Mouse (Mus musculus) cerebellum, postnatal 4 days (tissue): ENCODE measurements at regions not wholly inside any gene's neighbourhood (a gene's known extent, or its start where the extent isn't known, plus 50 kb on each side); places are given as distances from the start of the nearest gene placed in this dataset.

Experiments
- DNase-seq, 2 experiments: peaks; one replicate each; pipeline ENCODE4 v3.0.0; 2022; ENCODE audit warnings: low spot score in 2 of 2, mixed read lengths in 1 of 2

DNA sequence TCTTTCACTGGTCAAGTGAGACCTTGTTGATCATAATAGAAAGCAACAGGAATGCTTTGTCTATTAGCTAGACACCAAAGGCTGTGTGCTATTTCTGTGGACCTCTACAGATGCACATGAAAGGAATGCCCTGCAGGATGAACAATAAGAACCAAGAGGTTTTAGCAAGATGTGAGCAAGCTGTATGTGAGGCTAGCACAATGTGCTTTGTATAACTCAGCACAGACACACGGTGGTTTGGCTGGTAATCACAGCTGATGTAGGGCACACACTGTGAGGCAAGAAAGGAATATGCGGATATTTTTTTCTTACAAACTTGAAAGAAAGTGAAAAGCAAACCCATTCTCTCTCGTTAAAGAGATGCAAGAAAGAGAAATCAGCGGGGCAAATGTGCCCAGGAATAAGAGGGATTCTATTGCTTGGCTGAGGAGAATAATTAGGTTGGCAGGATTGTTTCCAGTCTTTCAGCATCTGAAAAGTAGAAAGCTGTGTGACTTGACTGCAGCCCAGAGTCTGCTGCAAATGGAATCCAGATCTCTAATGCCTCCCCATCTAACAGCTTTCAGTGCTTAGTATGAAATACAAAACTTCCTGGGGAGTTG is 2476.1 kb upstream of the Gm6569 start:
- DNase-seq, result no peak

DNA sequence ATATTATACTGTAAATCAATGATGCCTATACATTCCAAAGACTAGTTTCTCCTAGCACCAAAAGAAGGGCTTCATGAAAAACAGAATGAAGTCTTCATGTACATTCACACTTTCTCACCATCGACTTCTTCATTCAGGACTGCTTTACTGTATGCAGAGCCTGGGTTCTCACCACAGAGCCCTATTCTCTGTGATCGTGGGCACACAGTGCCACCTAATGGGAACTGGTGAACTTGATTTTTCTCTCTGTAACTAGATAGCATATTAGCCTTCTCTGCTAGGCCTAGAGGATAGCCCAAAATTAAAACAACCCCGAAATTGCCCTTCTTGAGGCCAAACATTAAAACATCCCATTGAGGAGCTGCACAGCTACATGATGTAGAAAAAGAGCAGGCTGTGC is 2458.6 kb upstream of the Gm6569 start:
- DNase-seq, result peak in 1 of 2 experiments; percentile 20
